Mouse (Mus musculus) liver, adult 2 months (tissue): Measurements from ENCODE around the gene Sh2b1.

Source experiments
- CTCF ChIP-seq: fragments of 200-500 bp; IDR thresholded peaks from 2 replicates; pipeline ENCODE4 v1.5.1; 2011; ENCODE audit warnings: low read depth, low read length, control low read depth
- POLR2A ChIP-seq: fragments of 200-500 bp; IDR thresholded peaks from 2 replicates; pipeline ENCODE4 v1.6.1; 2011; ENCODE audit warnings: low read length, control low read depth; ENCODE audit not compliant: insufficient read depth; ENCODE audit errors: extremely low read depth

DNA sequence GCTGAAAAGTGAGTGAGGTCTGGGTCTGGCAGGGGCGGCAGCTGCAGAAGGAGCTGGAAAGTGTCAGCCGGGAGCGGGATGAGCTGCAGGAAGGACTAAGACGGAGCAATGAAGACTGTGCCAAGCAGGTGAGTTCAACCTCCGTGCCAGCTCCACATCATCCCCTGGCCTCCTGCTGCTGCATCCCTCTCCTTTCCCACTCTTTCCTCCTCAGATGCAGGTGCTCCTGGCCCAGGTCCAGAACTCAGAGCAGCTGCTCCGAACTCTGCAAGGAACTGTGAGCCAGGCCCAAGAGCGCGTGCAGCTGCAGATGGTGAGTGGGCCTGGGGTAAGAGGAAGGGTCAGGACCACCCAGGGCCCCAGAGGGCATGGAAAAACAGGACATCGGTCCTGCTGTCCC is 35.1 kb downstream of the Sh2b1 start:
- TF ChIP-seq POLR2A = no peak
- TF ChIP-seq CTCF = no peak
